ENCODE assay signal across 9 mouse cellular contexts in the genomic region with DNA sequence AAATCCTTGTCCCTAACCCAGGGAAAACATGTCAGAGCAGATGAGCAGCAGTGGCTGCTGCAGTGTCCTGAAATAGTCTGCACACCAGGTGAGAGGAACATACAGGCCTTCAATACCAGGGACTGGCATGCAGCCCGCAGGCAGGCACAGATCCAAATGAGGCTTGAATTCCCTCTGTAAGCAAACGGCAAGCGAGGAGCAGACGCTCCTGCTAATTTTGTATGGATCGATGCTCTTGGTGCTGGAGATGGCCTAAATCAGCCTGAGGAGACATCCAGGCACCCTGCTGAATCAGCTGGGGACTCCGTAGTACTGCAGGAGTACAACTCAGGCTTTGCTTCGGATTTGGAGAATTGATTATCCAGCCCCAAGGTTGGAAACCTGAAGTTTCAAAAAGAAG.
DNase-seq lines count a peak whose midpoint lies in the region; ATAC-seq lines count a peak whose summit lies in the region.
"Had no signal": no experiment of that assay in that cellular context is flagged by ENCODE, and none has a peak within 500 bp of the region (broad histone marks: within the 10 kb centered on the region; RNA-seq: fewer than 3 reads in every experiment).

No protein-coding gene starts in this region.

- no peak overlapping the region for H3K4me2 ChIP-seq in forebrain, embryonic 15.5 days (replicated peaks)
- no peak overlapping the region for H3K4me2 ChIP-seq in forebrain, embryonic 12.5 days

- DNase-seq in urinary bladder, postnatal 14 days (ENCODE audit: low spot score) = peak; percentile 8
- DNase-seq in urinary bladder, adult 18-20 months (ENCODE audit: low spot score in 2 of 2) = no peak
- peak; percentile 45 to 61 for DNase-seq in kidney, postnatal 25 days
- DNase-seq in skeletal muscle tissue, adult 2 months (ENCODE audit: low read depth, low spot score) = peak; percentile 82
- no peak for DNase-seq in urinary bladder, postnatal 10 days (ENCODE audit: low spot score)

- no peaks in the 10 kb centered on the region for H3K27me3 ChIP-seq in forebrain, embryonic 15.5 days
- no peaks in the 10 kb centered on the region for H3K27me3 ChIP-seq in forebrain, embryonic 12.5 days

- ATAC-seq in forebrain, embryonic 15.5 days (replicated peaks) = peak; percentile 46
- ATAC-seq in forebrain, embryonic 12.5 days (ENCODE audit: low FRiP score) = no peak
- no peak for ATAC-seq in megakaryocyte, adult 5-6 weeks (ENCODE audit: poor library complexity, severe bottlenecking)

- H3K9me3 ChIP-seq in forebrain, embryonic 15.5 days = no peaks in the 10 kb centered on the region
- H3K9me3 ChIP-seq in forebrain, embryonic 12.5 days = no peaks in the 10 kb centered on the region

- 23% methylated on average over 7 of the region's 7 CpGs for WGBS in forebrain, embryonic 15.5 days
- 56% methylated on average over 7 of the region's 7 CpGs for WGBS in forebrain, embryonic 12.5 days

- H3K27ac ChIP-seq in forebrain, embryonic 15.5 days (replicated peaks) = no peak overlapping the region
- H3K27ac ChIP-seq in forebrain, embryonic 12.5 days = no peak overlapping the region
- H3K27ac ChIP-seq: macrophage had no signal

- H3K4me3 ChIP-seq in forebrain, embryonic 15.5 days = no peak overlapping the region
- no peak overlapping the region for H3K4me3 ChIP-seq in forebrain, embryonic 12.5 days (replicated peaks)

- H3K9ac ChIP-seq in forebrain, embryonic 15.5 days (replicated peaks) = no peak overlapping the region
- no peak overlapping the region for H3K9ac ChIP-seq in forebrain, embryonic 12.5 days

- H3K36me3 ChIP-seq in forebrain, embryonic 15.5 days = no peaks in the 10 kb centered on the region
- H3K36me3 ChIP-seq in forebrain, embryonic 12.5 days (replicated peaks) = no peaks in the 10 kb centered on the region

- H3K4me1 ChIP-seq in forebrain, embryonic 15.5 days = peaks cover 8% of the 10 kb centered on the region
- H3K4me1 ChIP-seq in forebrain, embryonic 12.5 days = no peaks in the 10 kb centered on the region

Comparison
In these comparisons a context has a peak if more than half of its experiments do, and no peak if none do; other contexts are left out.
1. DNase-seq: peak in urinary bladder, postnatal 14 days (single experiment), kidney, postnatal 25 days (2 of 2) and skeletal muscle tissue, adult 2 months (single experiment); none in urinary bladder, adult 18-20 months (0 of 2) and urinary bladder, postnatal 10 days (single experiment).